Mouse (Mus musculus) cerebellum, adult 2 months (tissue): ENCODE measurements around the gene E430018J23Rik. TPM values are rescaled to one million over a fixed set of nuclear protein-coding genes. Genes with fewer than 3 reads are reported as not detected.
"Not testable (repeated sequence)": the region's sequence is repeated elsewhere in the genome, so short reads cannot be mapped to it uniquely, and the experiment has no call there.

Experiments
- DNase-seq, 2 experiments: peaks; one replicate each; pipeline ENCODE4 v3.0.0; 2021
- H3K27ac ChIP-seq: fragments of 200-500 bp; 2 replicates; pipeline ENCODE4 v1.5.1; 2012; ENCODE audit warnings: low read length, control low read depth, inconsistent platforms; ENCODE audit not compliant: insufficient read depth
- H3K27me3 ChIP-seq: fragments of 200-500 bp; 2 replicates; pipeline ENCODE4 v1.6.1; 2012; ENCODE audit warnings: inconsistent platforms, mild to moderate bottlenecking, low read length, moderate library complexity; ENCODE audit not compliant: control insufficient read depth, insufficient read depth
- H3K4me1 ChIP-seq: fragments of 200-500 bp; 2 replicates; pipeline ENCODE4 v1.6.1; 2011; ENCODE audit warnings: low read length; ENCODE audit not compliant: control insufficient read depth, insufficient read depth
- H3K4me3 ChIP-seq: fragments of 200-500 bp; replicated peaks from 2 replicates; pipeline ENCODE3; 2011; ENCODE audit warnings: mild to moderate bottlenecking, low read depth, low read length, control low read depth; ENCODE audit not compliant: insufficient read depth
- CTCF ChIP-seq: fragments of 200-500 bp; IDR thresholded peaks from 2 replicates; pipeline ENCODE4 v1.5.1; 2011; ENCODE audit warnings: low read depth, mild to moderate bottlenecking, control low read depth, low read length, moderate library complexity, borderline replicate concordance; ENCODE audit not compliant: insufficient read depth
- POLR2A ChIP-seq: fragments of 200-500 bp; IDR thresholded peaks from 2 replicates; pipeline ENCODE4 v1.6.1; 2011; ENCODE audit warnings: low read length, control low read depth, borderline replicate concordance; ENCODE audit not compliant: insufficient read depth
- WGBS: fragments of 180-500 bp; shearing (Covaris S2); methylation state at CpG from one replicate; pipeline ENCODE4 v1.1.7; 2018; 5-methylcytosine and 5-hydroxymethylcytosine counted together
- polyA plus RNA-seq: library from polyadenylated mRNA; depleted of rRNA; stranded (reverse); fragments of >200 nt; gene quantifications from 2 replicates; pipeline ENCODE4 v1.2.3, GENCODE M21; 2012

E430018J23Rik gene
- polyA plus RNA-seq, 1 experiment: 4.8 TPM

GRCm38 (mm10) chr7:127371213-127371612 is 22.2 kb downstream of the E430018J23Rik start:
- Histone ChIP-seq H3K4me1 (no peaks in the 10 kb centered on the region), H3K27me3 (no peaks in the 10 kb centered on the region), H3K4me3 (no peak overlapping the region), H3K27ac (no peak overlapping the region)
- TF ChIP-seq POLR2A: no peak
- no peak for TF ChIP-seq CTCF
- 82% methylated on average over 2 of the region's 2 CpGs for WGBS
- DNase-seq: no peak

- no peaks in the 10 kb centered on the region for H3K4me1 ChIP-seq
- no peak overlapping the region for H3K4me3 ChIP-seq
- 85% methylated on average over 3 of the region's 3 CpGs for WGBS
- no peak for TF ChIP-seq POLR2A
- TF ChIP-seq CTCF: no peak
- H3K27me3 ChIP-seq: no peaks in the 10 kb centered on the region
- no peak for DNase-seq
- no peak overlapping the region for H3K27ac ChIP-seq
Observed at GRCm38 (mm10) chr7:127366249-127366648, 27.2 kb downstream of the E430018J23Rik start.

GRCm38 (mm10) chr7:127364166-127364565 is 29.3 kb downstream of the E430018J23Rik start:
- TF ChIP-seq CTCF: no peak
- 0 out of 2 replicates have a peak, but pooled peaks have one; percentile 23 for TF ChIP-seq POLR2A
- Histone ChIP-seq H3K27ac (peak overlapping the region; percentile 68; the same call in 1 of the 2 replicates), H3K4me3 (peak overlapping the region; percentile 51)

GRCm38 (mm10) chr7:127363475-127363921 is 29.9 kb downstream of the E430018J23Rik start:
- peak overlapping the region; percentile 51 for H3K4me3 ChIP-seq
- H3K27ac ChIP-seq: peak overlapping the region; percentile 68
- TF ChIP-seq POLR2A (peak; percentile 60; the same call in 1 of the 2 replicates), CTCF (no peak)
- peak; percentile 79 to 84 for DNase-seq
- no peaks in the 10 kb centered on the region for H3K4me1 ChIP-seq
- WGBS: 2% methylated on average over 24 of the region's 24 CpGs
- no peaks in the 10 kb centered on the region for H3K27me3 ChIP-seq

More at GRCm38 (mm10) chr7:127364166-127364565, 29.3 kb downstream of the E430018J23Rik start:
- 36% methylated on average over 4 of the region's 4 CpGs for WGBS
- DNase-seq: peak; percentile 46 to 66
- H3K4me1 ChIP-seq: no peaks in the 10 kb centered on the region
- H3K27me3 ChIP-seq: no peaks in the 10 kb centered on the region

- WGBS: 4% methylated on average over 13 of the region's 13 CpGs
- not testable (repeated sequence) for H3K27me3 ChIP-seq, H3K27ac ChIP-seq, H3K4me1 ChIP-seq
- peak; percentile 17; the same call in 1 of the 2 replicates for TF ChIP-seq CTCF
- peak; percentile 50 to 54 for DNase-seq
- H3K4me3 ChIP-seq: peak overlapping the region; percentile 51
Observed at GRCm38 (mm10) chr7:127362418-127362817, 31.0 kb downstream of the E430018J23Rik start.

GRCm38 (mm10) chr7:127361449-127361848 is 32.0 kb downstream of the E430018J23Rik start:
- WGBS: 38% methylated on average over 13 of the region's 13 CpGs
- Histone ChIP-seq H3K27me3 (no peaks in the 10 kb centered on the region), H3K4me1 (no peaks in the 10 kb centered on the region), H3K27ac (no peak overlapping the region), H3K4me3 (no peak overlapping the region)
- peak in 1 of 2 experiments; percentile 26 for DNase-seq
- no peak for TF ChIP-seq CTCF
- no peak for TF ChIP-seq POLR2A

GRCm38 (mm10) chr7:127360265-127360664 is 33.2 kb downstream of the E430018J23Rik start:
- no peak overlapping the region for H3K4me3 ChIP-seq
- TF ChIP-seq CTCF (no peak), POLR2A (no peak)
- H3K27ac ChIP-seq: no peak overlapping the region
- no peak for DNase-seq
- H3K4me1 ChIP-seq: no peaks in the 10 kb centered on the region
- WGBS: 82% methylated on average over 4 of the region's 4 CpGs
- H3K27me3 ChIP-seq: no peaks in the 10 kb centered on the region

- no peak overlapping the region for H3K4me3 ChIP-seq
- TF ChIP-seq POLR2A (no peak), CTCF (no peak)
- DNase-seq: no peak
- no peaks in the 10 kb centered on the region for H3K27me3 ChIP-seq
- no peaks in the 10 kb centered on the region for H3K4me1 ChIP-seq
- H3K27ac ChIP-seq: no peak overlapping the region
- 72% methylated on average over 4 of the region's 4 CpGs for WGBS
Observed at GRCm38 (mm10) chr7:127358472-127358871, 35.0 kb downstream of the E430018J23Rik start.
